In genomic region chr6:100453401-100453800, GRCm38 (mm10) we compare ENCODE assay signal across 17 mouse cellular contexts.
"Had no signal": no experiment of that assay in that cellular context is flagged by ENCODE, and none has a peak within 500 bp of the region (broad histone marks: within the 10 kb centered on the region; RNA-seq: fewer than 3 reads in every experiment).

No protein-coding gene starts in this region.

- H3K9me3 ChIP-seq: lung, embryonic 15.5 days; stomach, embryonic 15.5 days had no signal

- H3K4me3 ChIP-seq: lung, embryonic 15.5 days; megakaryocyte, embryonic 14.5 days; midbrain, embryonic 12.5 days; neural tube, embryonic 12.5 days; stomach, embryonic 15.5 days had no signal

- H3K9ac ChIP-seq: liver, postnatal 0 days; lung, embryonic 15.5 days; midbrain, embryonic 12.5 days; neural tube, embryonic 12.5 days; stomach, embryonic 15.5 days had no signal

- H3K4me1 ChIP-seq: lung, embryonic 15.5 days had no signal

- ATAC-seq: liver, postnatal 0 days; lung, postnatal 0 days; midbrain, embryonic 16.5 days had no signal

- H3K27me3 ChIP-seq: lung, embryonic 15.5 days; midbrain, embryonic 12.5 days; neural tube, embryonic 12.5 days; stomach, embryonic 15.5 days had no signal

- H3K4me2 ChIP-seq: lung, embryonic 15.5 days; midbrain, embryonic 12.5 days; neural tube, embryonic 12.5 days; stomach, embryonic 15.5 days had no signal

- DNase-seq: liver, postnatal 0 days; lung, adult 2 months; lung, postnatal 14 days; lung, postnatal 36 days; midbrain, embryonic 14.5 days; right cerebral cortex, postnatal 14 days; thymus, adult 2 months; thymus, postnatal 25 days had no signal

- H3K36me3 ChIP-seq: lung, embryonic 15.5 days; midbrain, embryonic 12.5 days; neural tube, embryonic 12.5 days; stomach, embryonic 15.5 days had no signal

- H3K27ac ChIP-seq: lung, embryonic 15.5 days; macrophage; midbrain, embryonic 12.5 days; neural tube, embryonic 12.5 days; stomach, embryonic 15.5 days; stomach, postnatal 0 days had no signal
